Mouse (Mus musculus) liver, adult 2 months (tissue): ENCODE data around the gene Nfkbib. TPM values are rescaled to one million over a fixed set of nuclear protein-coding genes. Genes with fewer than 3 reads are reported as not detected.

Source experiments
- DNase-seq: peaks from one replicate; pipeline ENCODE4 v3.0.0-alpha.2; 2011; ENCODE audit warnings: low read depth, low spot score; ENCODE audit errors: extremely low read depth
- H3K27ac ChIP-seq: fragments of 200-500 bp; replicated peaks from 2 replicates; pipeline ENCODE4 v1.5.1; 2012; ENCODE audit warnings: low read depth, mild to moderate bottlenecking, control low read depth, inconsistent platforms, low read length; ENCODE audit not compliant: insufficient read depth
- H3K27me3 ChIP-seq: fragments of 200-500 bp; 2 replicates; pipeline ENCODE4 v1.6.1; 2012; ENCODE audit warnings: mild to moderate bottlenecking, moderate library complexity, low read length, inconsistent platforms; ENCODE audit not compliant: control insufficient read depth, insufficient read depth
- H3K36me3 ChIP-seq: fragments of 200-500 bp; 2 replicates; pipeline ENCODE4 v1.6.1; 2012; ENCODE audit warnings: low read length, inconsistent platforms; ENCODE audit not compliant: control insufficient read depth, insufficient read depth
- H3K4me1 ChIP-seq: fragments of 200-500 bp; 2 replicates; pipeline ENCODE4 v1.6.1; 2011; ENCODE audit warnings: low read length; ENCODE audit not compliant: control insufficient read depth, insufficient read depth
- H3K4me3 ChIP-seq: fragments of 200-500 bp; 2 replicates; pipeline ENCODE4 v1.5.1; 2011; ENCODE audit warnings: low read depth, mild to moderate bottlenecking, control low read depth, low read length, moderate library complexity; ENCODE audit not compliant: insufficient read depth
- H3K79me2 ChIP-seq: fragments of 200-500 bp; 2 replicates; pipeline ENCODE4 v1.6.1; 2012; ENCODE audit warnings: inconsistent platforms, mild to moderate bottlenecking, low read length, moderate library complexity; ENCODE audit not compliant: control insufficient read depth, insufficient read depth
- H3K9ac ChIP-seq: fragments of 200-500 bp; 2 replicates; pipeline ENCODE4 v1.6.1; 2012; ENCODE audit warnings: low read depth, mild to moderate bottlenecking, control low read depth, inconsistent platforms, low read length
- CTCF ChIP-seq: fragments of 200-500 bp; IDR thresholded peaks from 2 replicates; pipeline ENCODE4 v1.5.1; 2011; ENCODE audit warnings: low read depth, low read length, control low read depth
- POLR2A ChIP-seq: fragments of 200-500 bp; IDR thresholded peaks from 2 replicates; pipeline ENCODE4 v1.6.1; 2011; ENCODE audit warnings: low read length, control low read depth; ENCODE audit not compliant: insufficient read depth; ENCODE audit errors: extremely low read depth
- WGBS: fragments of 180-500 bp; shearing (Covaris S2); methylation state at CpG from one replicate; pipeline ENCODE4 v1.1.7; 2018; 5-methylcytosine and 5-hydroxymethylcytosine counted together
- polyA plus RNA-seq: library from polyadenylated mRNA; depleted of rRNA; stranded (reverse); fragments of >200 nt; gene quantifications from 2 replicates; pipeline ENCODE4 v1.2.3, GENCODE M21; 2012
- total RNA-seq: library from RNA; depleted of rRNA; stranded (reverse); fragments of >200 nt; gene quantifications from 2 replicates; pipeline ENCODE4 v1.2.3, GENCODE M21; 2014

The Nfkbib gene
- total and polyA plus RNA-seq, 2 experiments, result 7.3 to 39.9 TPM

- WGBS, result 35% methylated on average over 4 of the region's 4 CpGs
Measured at GRCm38 (mm10) chr7:28803756-28804155, 36.4 kb upstream of the Nfkbib start.

GRCm38 (mm10) chr7:28802846-28803588 lies 35.7 kb upstream of the Nfkbib start:
- no peak overlapping the region for H3K9ac ChIP-seq
- no peaks in the 10 kb centered on the region for H3K79me2 ChIP-seq
- no peaks in the 10 kb centered on the region for H3K27me3 ChIP-seq
- no peak overlapping the region for H3K4me3 ChIP-seq
- no peak for TF ChIP-seq CTCF
- no peak for TF ChIP-seq POLR2A
- DNase-seq, result peak; percentile 50
- H3K27ac ChIP-seq, result no peak overlapping the region
- 20% methylated on average over 10 of the region's 10 CpGs for WGBS
- peaks cover 8% of the 10 kb centered on the region for H3K4me1 ChIP-seq
- H3K36me3 ChIP-seq, result no peaks in the 10 kb centered on the region

More at GRCm38 (mm10) chr7:28803756-28804155, 36.4 kb upstream of the Nfkbib start:
- Histone ChIP-seq H3K4me3 (no peak overlapping the region), H3K9ac (no peak overlapping the region), H3K79me2 (no peaks in the 10 kb centered on the region), H3K36me3 (no peaks in the 10 kb centered on the region), H3K4me1 (peaks cover 9% of the 10 kb centered on the region), H3K27ac (no peak overlapping the region), H3K27me3 (no peaks in the 10 kb centered on the region)
- peak; percentile 67 for DNase-seq
- TF ChIP-seq POLR2A, result no peak
- no peak for TF ChIP-seq CTCF

- no peaks in the 10 kb centered on the region for H3K27me3 ChIP-seq
- H3K4me3 ChIP-seq, result no peak overlapping the region
- TF ChIP-seq POLR2A, result no peak
- no peak for TF ChIP-seq CTCF
- DNase-seq, result no peak
- H3K4me1 ChIP-seq, result peaks cover 6% of the 10 kb centered on the region
- WGBS, result 57% methylated on average over 10 of the region's 10 CpGs
- no peak overlapping the region for H3K9ac ChIP-seq
- no peaks in the 10 kb centered on the region for H3K79me2 ChIP-seq
- no peaks in the 10 kb centered on the region for H3K36me3 ChIP-seq
- H3K27ac ChIP-seq, result no peak overlapping the region
Measured at GRCm38 (mm10) chr7:28801901-28802670, 34.8 kb upstream of the Nfkbib start.

- Histone ChIP-seq H3K36me3 (no peaks in the 10 kb centered on the region), H3K4me1 (peaks cover 9% of the 10 kb centered on the region), H3K27ac (no peak overlapping the region), H3K27me3 (no peaks in the 10 kb centered on the region), H3K9ac (no peak overlapping the region), H3K4me3 (no peak overlapping the region), H3K79me2 (no peaks in the 10 kb centered on the region)
- WGBS, result 39% methylated on average over 3 of the region's 3 CpGs
- DNase-seq, result no peak
- no peak for TF ChIP-seq POLR2A
- TF ChIP-seq CTCF, result no peak
Measured at GRCm38 (mm10) chr7:28801451-28801850, 34.1 kb upstream of the Nfkbib start.

- no peaks in the 10 kb centered on the region for H3K27me3 ChIP-seq
- no peak overlapping the region for H3K27ac ChIP-seq
- H3K4me1 ChIP-seq, result peaks cover 9% of the 10 kb centered on the region
- no peak overlapping the region for H3K4me3 ChIP-seq
- TF ChIP-seq POLR2A (no peak), CTCF (no peak)
- no peaks in the 10 kb centered on the region for H3K36me3 ChIP-seq
- 95% methylated on average over 9 of the region's 9 CpGs for WGBS
- no peak overlapping the region for H3K9ac ChIP-seq
- H3K79me2 ChIP-seq, result no peaks in the 10 kb centered on the region
- DNase-seq, result no peak
Measured at GRCm38 (mm10) chr7:28799994-28800393, 32.7 kb upstream of the Nfkbib start.
